Mouse (Mus musculus): ENCODE measurements around the gene Tom1l2. TPM values are rescaled to one million over a fixed set of nuclear protein-coding genes. Genes with fewer than 3 reads are reported as not detected.

Gene Tom1l2
- total and polyA plus RNA-seq, 2 experiments from 2014 or later = 44.3 to 80.8 TPM

- Histone ChIP-seq H3K9ac (no peak overlapping the region), H3K36me3 (ENCODE audit: insufficient read depth) (peaks cover 69% of the 10 kb centered on the region), H3K4me1 (ENCODE audit: insufficient read depth) (no peaks in the 10 kb centered on the region), H3K9me3 (ENCODE audit: low read length) (no peaks in the 10 kb centered on the region), H3K27me3 (ENCODE audit: insufficient read depth, low read length) (no peaks in the 10 kb centered on the region), H3K27ac (ENCODE audit: low read depth, low read length) (peak overlapping the region; percentile 29; the same call in 1 of the 2 replicates), H3K4me3 (ENCODE audit: low read depth, low read length) (no peak overlapping the region), H3K4me2 (ENCODE audit: low read depth) (no peak overlapping the region)
- DNase-seq = no peak
- 44% methylated on average over 4 of the region's 4 CpGs for WGBS
- ATAC-seq = peak; percentile 28; the same call in 1 of the 2 replicates
- TF ChIP-seq CTCF (IDR thresholded peaks at IDR 0.05; ENCODE audit: low read depth) = no peak
These were observed 159.1 kb downstream of the Tom1l2 start for GRCm38 (mm10) chr11:60193556-60193955.

GRCm38 (mm10) chr11:60192534-60192933 lies 160.2 kb downstream of the Tom1l2 start:
- no peak overlapping the region for H3K9ac ChIP-seq
- no peak for TF ChIP-seq CTCF (IDR thresholded peaks at IDR 0.05; ENCODE audit: low read depth)
- no peak overlapping the region for H3K4me3 ChIP-seq (ENCODE audit: low read depth, low read length)
- no peak overlapping the region for H3K4me2 ChIP-seq (ENCODE audit: low read depth)
- no peak for ATAC-seq
- no peaks in the 10 kb centered on the region for H3K27me3 ChIP-seq (ENCODE audit: insufficient read depth, low read length)
- 0 out of 2 replicates have a peak overlapping the region, but pooled peaks have one; percentile 29 for H3K27ac ChIP-seq (ENCODE audit: low read depth, low read length)
- DNase-seq = no peak
- WGBS = 78% methylated on average over 6 of the region's 6 CpGs
- no peaks in the 10 kb centered on the region for H3K4me1 ChIP-seq (ENCODE audit: insufficient read depth)
- no peaks in the 10 kb centered on the region for H3K9me3 ChIP-seq (ENCODE audit: low read length)
- H3K36me3 ChIP-seq (ENCODE audit: insufficient read depth) = peaks cover 69% of the 10 kb centered on the region

GRCm38 (mm10) chr11:60190055-60190641 lies 162.6 kb downstream of the Tom1l2 start:
- WGBS = 93% methylated on average over 17 of the region's 17 CpGs

GRCm38 (mm10) chr11:60189501-60190040 lies 163.1 kb downstream of the Tom1l2 start:
- no peak overlapping the region for H3K4me3 ChIP-seq (ENCODE audit: low read depth, low read length)
- no peak overlapping the region for H3K9ac ChIP-seq
- peaks cover 81% of the 10 kb centered on the region for H3K36me3 ChIP-seq (ENCODE audit: insufficient read depth)
- H3K4me2 ChIP-seq (ENCODE audit: low read depth) = no peak overlapping the region
- no peaks in the 10 kb centered on the region for H3K27me3 ChIP-seq (ENCODE audit: insufficient read depth, low read length)
- DNase-seq = no peak
- no peak for TF ChIP-seq CTCF (IDR thresholded peaks at IDR 0.05; ENCODE audit: low read depth)
- no peak overlapping the region for H3K27ac ChIP-seq (ENCODE audit: low read depth, low read length)
- peaks cover 12% of the 10 kb centered on the region for H3K4me1 ChIP-seq (ENCODE audit: insufficient read depth)
- no peak for ATAC-seq
- H3K9me3 ChIP-seq (ENCODE audit: low read length) = no peaks in the 10 kb centered on the region
- WGBS = 73% methylated on average over 21 of the region's 21 CpGs

More at GRCm38 (mm10) chr11:60190055-60190641, 162.6 kb downstream of the Tom1l2 start:
- no peaks in the 10 kb centered on the region for H3K9me3 ChIP-seq (ENCODE audit: low read length)
- no peak overlapping the region for H3K4me2 ChIP-seq (ENCODE audit: low read depth)
- no peak overlapping the region for H3K9ac ChIP-seq
- no peak overlapping the region for H3K27ac ChIP-seq (ENCODE audit: low read depth, low read length)
- H3K36me3 ChIP-seq (ENCODE audit: insufficient read depth) = peaks cover 87% of the 10 kb centered on the region
- no peaks in the 10 kb centered on the region for H3K27me3 ChIP-seq (ENCODE audit: insufficient read depth, low read length)
- H3K4me3 ChIP-seq (ENCODE audit: low read depth, low read length) = no peak overlapping the region
- ATAC-seq (no peak), DNase-seq (no peak)
- H3K4me1 ChIP-seq (ENCODE audit: insufficient read depth) = peaks cover 6% of the 10 kb centered on the region; the same call in 1 of the 2 replicates
- no peak for TF ChIP-seq CTCF (IDR thresholded peaks at IDR 0.05; ENCODE audit: low read depth)

GRCm38 (mm10) chr11:60188275-60188853 lies 164.3 kb downstream of the Tom1l2 start:
- no peak overlapping the region for H3K4me2 ChIP-seq (ENCODE audit: low read depth)
- no peak for TF ChIP-seq CTCF (IDR thresholded peaks at IDR 0.05; ENCODE audit: low read depth)
- no peaks in the 10 kb centered on the region for H3K27me3 ChIP-seq (ENCODE audit: insufficient read depth, low read length)
- H3K9me3 ChIP-seq (ENCODE audit: low read length) = no peaks in the 10 kb centered on the region
- no peak overlapping the region for H3K4me3 ChIP-seq (ENCODE audit: low read depth, low read length)
- WGBS = 89% methylated on average over 25 of the region's 25 CpGs
- peaks cover 72% of the 10 kb centered on the region for H3K36me3 ChIP-seq (ENCODE audit: insufficient read depth)
- peaks cover 17% of the 10 kb centered on the region for H3K4me1 ChIP-seq (ENCODE audit: insufficient read depth)
- no peak overlapping the region for H3K27ac ChIP-seq (ENCODE audit: low read depth, low read length)
- DNase-seq = no peak
- no peak for ATAC-seq
- H3K9ac ChIP-seq = no peak overlapping the region

- WGBS = 75% methylated on average over 11 of the region's 11 CpGs
- H3K4me1 ChIP-seq (ENCODE audit: insufficient read depth) = peaks cover 30% of the 10 kb centered on the region
- no peak for TF ChIP-seq CTCF (IDR thresholded peaks at IDR 0.05; ENCODE audit: low read depth)
- peaks cover 67% of the 10 kb centered on the region for H3K36me3 ChIP-seq (ENCODE audit: insufficient read depth)
- H3K9ac ChIP-seq = no peak overlapping the region
- ATAC-seq (no peak), DNase-seq (no peak)
- H3K4me3 ChIP-seq (ENCODE audit: low read depth, low read length) = no peak overlapping the region
- H3K4me2 ChIP-seq (ENCODE audit: low read depth) = no peak overlapping the region
- H3K27me3 ChIP-seq (ENCODE audit: insufficient read depth, low read length) = no peaks in the 10 kb centered on the region
- H3K27ac ChIP-seq (ENCODE audit: low read depth, low read length) = no peak overlapping the region
- H3K9me3 ChIP-seq (ENCODE audit: low read length) = no peaks in the 10 kb centered on the region
These were observed 165.6 kb downstream of the Tom1l2 start for GRCm38 (mm10) chr11:60187070-60187469.

Measured in forebrain, postnatal 0 days (tissue).